Mouse (Mus musculus) MEL (cell line): Measurements from ENCODE around the gene Acly.

ENCODE experiments used
- CTCF ChIP-seq, 3 experiments: IDR thresholded peaks in 2 of 3; conservative IDR thresholded peaks in 1 of 3; 2 replicates each; pipeline ENCODE4 v1.5.1; 2011 to 2012; ENCODE audit warnings: low read length in 3 of 3, low read depth in 2 of 3, mild to moderate bottlenecking in 2 of 3, improper control_type of control experiment in 1 of 3, inconsistent platforms in 1 of 3, mixed read lengths in 1 of 3, moderate library complexity in 1 of 3; ENCODE audit not compliant: control insufficient read depth in 1 of 3, insufficient read depth in 1 of 3, poor library complexity in 1 of 3, severe bottlenecking in 1 of 3
- EP300 ChIP-seq, 2 experiments: IDR thresholded peaks; 2 replicates each; pipeline ENCODE4 v1.6.1; 2011; ENCODE audit warnings: improper control_type of control experiment in 2 of 2, low read length in 2 of 2, low read depth in 1 of 2, mild to moderate bottlenecking in 1 of 2
- ZNF384 ChIP-seq: IDR thresholded peaks from 2 replicates; pipeline ENCODE4 v1.6.1; 2012; ENCODE audit warnings: low read depth, mild to moderate bottlenecking, inconsistent platforms, low read length, improper control_type of control experiment

DNA sequence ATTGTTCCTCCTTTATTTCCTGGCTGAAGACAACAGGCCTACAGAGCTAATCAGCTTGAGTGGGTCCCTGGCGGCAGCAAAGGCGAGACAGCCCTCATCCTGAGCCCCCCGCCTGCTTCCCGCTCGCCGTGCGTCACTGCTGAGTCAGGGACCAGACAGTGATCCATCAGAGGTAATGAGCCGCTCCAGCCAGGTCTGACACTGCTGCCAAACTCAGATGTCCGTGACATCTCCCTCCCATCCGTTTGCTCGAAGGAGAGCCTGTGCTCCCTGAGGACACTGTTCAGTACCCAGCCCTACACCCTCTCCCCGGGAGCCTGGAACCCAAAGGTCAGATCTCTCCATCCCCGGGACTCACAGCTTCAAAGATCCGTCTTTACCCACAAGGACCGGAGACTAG, 7.0 kb downstream of the Acly start:
- TF ChIP-seq CTCF (IDR thresholded peaks at IDR 0.05 in 2 of 3, conservative IDR thresholded peaks at IDR 0.05 in 1 of 3; ENCODE audit: control insufficient read depth in 1 of 3, insufficient read depth in 1 of 3, low read depth in 2 of 3, low read length in 3 of 3, poor library complexity in 1 of 3, severe bottlenecking in 1 of 3) (no peak), EP300 (IDR thresholded peaks at IDR 0.05; ENCODE audit: low read depth in 1 of 2, low read length in 2 of 2) (no peak), ZNF384 (no peak)
